Mouse (Mus musculus): ENCODE measurements around the gene Manba. TPM values are rescaled to one million over a fixed set of nuclear protein-coding genes. Genes with fewer than 3 reads are reported as not detected.

Gene Manba
- total and polyA plus RNA-seq, 3 experiments: 30.9 to 35.2 (median 31.5) TPM

DNA sequence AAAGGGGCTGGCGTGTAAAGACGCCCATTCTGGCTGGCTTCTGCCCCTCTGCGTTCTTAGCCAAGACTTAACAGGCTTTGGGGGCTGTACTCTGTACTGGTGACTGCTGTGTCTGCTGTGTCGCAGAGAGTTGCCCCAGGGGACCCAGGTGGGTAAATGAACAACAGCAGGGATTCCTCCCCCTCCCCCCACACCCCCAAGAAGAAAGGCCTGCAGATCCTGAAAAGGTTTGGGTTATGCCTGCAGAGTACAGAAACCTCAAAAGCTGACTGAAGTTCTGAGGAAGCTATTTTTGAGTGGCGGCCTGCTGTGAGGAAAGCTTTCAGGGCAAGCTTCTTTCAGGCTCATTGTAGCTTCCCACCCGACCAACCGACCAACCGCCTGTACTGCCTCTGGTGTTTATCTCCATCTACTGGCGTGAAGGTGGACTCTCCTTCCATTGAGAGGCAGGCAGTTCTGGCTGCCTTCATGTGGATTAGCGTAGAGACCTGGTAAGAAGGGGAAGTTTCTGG, 96.3 kb downstream of the Manba start (continued):
- TF ChIP-seq E2F4 (IDR thresholded peaks at IDR 0.05; ENCODE audit: insufficient replicate concordance, low read depth, low read length): no peak
- no peak; the same call in 1 of the 2 replicates for TF ChIP-seq CHD1 (IDR thresholded peaks at IDR 0.05; ENCODE audit: low read depth, low read length)
- TF ChIP-seq MEF2A (IDR thresholded peaks at IDR 0.05; ENCODE audit: borderline replicate concordance, low read depth, low read length): peak; percentile 49
- no peak for TF ChIP-seq KAT2A (IDR thresholded peaks at IDR 0.05; ENCODE audit: insufficient replicate concordance, low read length)
- no peak for TF ChIP-seq TBP (conservative IDR thresholded peaks at IDR 0.05; ENCODE audit: low read depth, low read length)
- TF ChIP-seq NRF1 (IDR thresholded peaks at IDR 0.05; ENCODE audit: low read depth, low read length): no peak
- TF ChIP-seq ZKSCAN1 (IDR thresholded peaks at IDR 0.05; ENCODE audit: borderline replicate concordance, low read depth, low read length): no peak

DNA sequence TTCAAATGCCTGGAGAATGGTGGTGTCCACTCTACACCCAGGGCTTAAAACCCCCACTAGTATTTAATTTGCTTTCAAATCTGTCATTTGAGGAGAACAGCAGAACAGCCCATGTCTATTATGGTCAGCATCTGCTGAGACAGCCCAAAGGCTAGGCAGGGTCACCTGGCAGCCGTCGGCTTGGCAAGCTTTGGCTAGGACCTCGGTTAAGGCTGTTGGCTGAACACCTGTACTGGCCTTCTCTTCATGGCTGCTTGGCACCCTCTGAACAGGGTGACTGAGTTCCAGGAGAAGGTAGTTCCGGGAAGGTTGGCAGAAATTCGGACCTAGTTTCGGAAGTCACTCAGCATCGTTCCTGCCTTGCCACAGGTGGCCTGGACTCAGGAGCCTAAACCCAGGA, 96.8 kb downstream of the Manba start:
- no peaks in the 10 kb centered on the region for H3K27me3 ChIP-seq (replicated peaks)
- peaks cover 27 to 38% of the 10 kb centered on the region in 2 experiments for H3K36me3 ChIP-seq (replicated peaks in 1 of 2; ENCODE audit: control insufficient read depth in 1 of 2, insufficient read depth in 1 of 2, low read length in 1 of 2)
- in situ Hi-C loops (cut with MboI; ENCODE audit: low pct_ligation_motif_present, low pct_unique_long_range_greater_than_20kb, low sequenced_read_pairs): loop anchor here (5.0 kb wide), 2 partner anchors 180 to 300 kb away; partner anchors contain the start of gene Bdh2
- H3K9me3 ChIP-seq (replicated peaks; ENCODE audit: low read length): peaks cover 2% of the 10 kb centered on the region
- peak overlapping the region; percentile 33; the same call in 1 of the 2 replicates for H3K4me2 ChIP-seq (ENCODE audit: insufficient read depth, low read depth, poor library complexity, severe bottlenecking)
- peak overlapping the region in 1 of 3 experiments; percentile 4 for H3K4me3 ChIP-seq (replicated peaks in 1 of 3; ENCODE audit: low read depth in 2 of 3, low read length in 2 of 3, poor library complexity in 1 of 3)
- no peak for DNase-seq (ENCODE audit: extremely low read depth)
- no peak overlapping the region for H3K27ac ChIP-seq (ENCODE audit: insufficient read depth, low read depth)
- H3K79me2 ChIP-seq (replicated peaks; ENCODE audit: control insufficient read depth, extremely low read depth, insufficient read depth, poor library complexity, severe bottlenecking): no peaks in the 10 kb centered on the region
- peak overlapping the region; percentile 14 for H3K9ac ChIP-seq (ENCODE audit: insufficient read depth, low read depth)
- dilution Hi-C loops (cut with MboI; ENCODE audit: extremely low pct_ligation_motif_present, extremely low pct_unique_long_range_greater_than_20kb, low sequenced_read_pairs): no loop called here
- TF ChIP-seq RCOR1 (conservative IDR thresholded peaks at IDR 0.05; ENCODE audit: low read depth, low read length) (0 out of 2 replicates have a peak, but pooled peaks have one; percentile 2), TCF12 (IDR thresholded peaks at IDR 0.05; ENCODE audit: low read depth, low read length) (no peak), MXI1 (IDR thresholded peaks at IDR 0.05; ENCODE audit: low read depth, low read length) (no peak), EP300 (IDR thresholded peaks at IDR 0.05; ENCODE audit: low read length) (0 out of 2 replicates have a peak, but pooled peaks have one; percentile 5), HCFC1 (IDR thresholded peaks at IDR 0.05; ENCODE audit: low read depth, low read length) (no peak), CHD2 (IDR thresholded peaks at IDR 0.05; ENCODE audit: low read length) (no peak), IRF4 (IDR thresholded peaks at IDR 0.05; ENCODE audit: low read depth, low read length) (peak; percentile 3; the same call in 1 of the 2 replicates), GABPA (IDR thresholded peaks at IDR 0.05; ENCODE audit: insufficient replicate concordance, low read depth, low read length) (no peak), KAT2A (IDR thresholded peaks at IDR 0.05; ENCODE audit: insufficient replicate concordance, low read length) (no peak)
- peaks cover 24 to 63% of the 10 kb centered on the region in 2 experiments for H3K4me1 ChIP-seq (ENCODE audit: control insufficient read depth in 1 of 2, insufficient read depth in 2 of 2)

- dilution Hi-C loops (cut with MboI; ENCODE audit: extremely low pct_ligation_motif_present, extremely low pct_unique_long_range_greater_than_20kb, low sequenced_read_pairs): no loop called here
- TF ChIP-seq MAX (IDR thresholded peaks at IDR 0.05; ENCODE audit: low read length): no peak
- 0 out of 2 replicates have a peak, but pooled peaks have one; percentile 27 for TF ChIP-seq SIN3A (IDR thresholded peaks at IDR 0.05; ENCODE audit: low read length)
- no peak for TF ChIP-seq MYC (IDR thresholded peaks at IDR 0.05; ENCODE audit: low read depth, low read length)
- TF ChIP-seq JUN (IDR thresholded peaks at IDR 0.05; ENCODE audit: insufficient read depth, low read depth, low read length): no peak
- TF ChIP-seq ZNF384 (IDR thresholded peaks at IDR 0.05; ENCODE audit: low read depth, low read length): no peak
- TF ChIP-seq ETS1 (conservative IDR thresholded peaks at IDR 0.05; ENCODE audit: low read depth, low read length): no peak
- TF ChIP-seq CTCF (conservative IDR thresholded peaks at IDR 0.05 in 1 of 2, IDR thresholded peaks at IDR 0.05 in 1 of 2; ENCODE audit: low read depth in 2 of 2, low read length in 2 of 2): no peak
- no peak for TF ChIP-seq ZKSCAN1 (IDR thresholded peaks at IDR 0.05; ENCODE audit: borderline replicate concordance, low read depth, low read length)
- TF ChIP-seq POLR2A (IDR thresholded peaks at IDR 0.05; ENCODE audit: low read depth, low read length): peak; percentile 38; the same call in 1 of the 2 replicates
- no peak for TF ChIP-seq ZC3H11A (IDR thresholded peaks at IDR 0.05; ENCODE audit: low read depth, low read length)
- TF ChIP-seq NELFE (IDR thresholded peaks at IDR 0.05; ENCODE audit: low read depth, low read length): no peak
- TF ChIP-seq MAZ (IDR thresholded peaks at IDR 0.05; ENCODE audit: low read depth, low read length): no peak
- TF ChIP-seq ELF1 (IDR thresholded peaks at IDR 0.05; ENCODE audit: low read depth, low read length): no peak
- no peak for TF ChIP-seq TBP (conservative IDR thresholded peaks at IDR 0.05; ENCODE audit: low read depth, low read length)
- no peak for TF ChIP-seq CHD2 (IDR thresholded peaks at IDR 0.05; ENCODE audit: low read length)
- Histone ChIP-seq H3K4me1 (ENCODE audit: control insufficient read depth in 1 of 2, insufficient read depth in 2 of 2) (peaks cover 16 to 47% of the 10 kb centered on the region in 2 experiments), H3K79me2 (replicated peaks; ENCODE audit: control insufficient read depth, extremely low read depth, insufficient read depth, poor library complexity, severe bottlenecking) (no peaks in the 10 kb centered on the region), H3K27me3 (replicated peaks) (no peaks in the 10 kb centered on the region), H3K36me3 (replicated peaks in 1 of 2; ENCODE audit: control insufficient read depth in 1 of 2, insufficient read depth in 1 of 2, low read length in 1 of 2) (peaks cover 58 to 70% of the 10 kb centered on the region in 2 experiments), H3K27ac (ENCODE audit: insufficient read depth, low read depth) (no peak overlapping the region; the same call in 1 of the 2 replicates), H3K9ac (ENCODE audit: insufficient read depth, low read depth) (no peak overlapping the region), H3K9me3 (replicated peaks; ENCODE audit: low read length) (no peaks in the 10 kb centered on the region), H3K4me2 (ENCODE audit: insufficient read depth, low read depth, poor library complexity, severe bottlenecking) (no peak overlapping the region), H3K4me3 (replicated peaks in 1 of 3; ENCODE audit: low read depth in 2 of 3, low read length in 2 of 3, poor library complexity in 1 of 3) (no peak overlapping the region)
- peak; percentile 62 for DNase-seq (ENCODE audit: extremely low read depth)
- in situ Hi-C loops (cut with MboI; ENCODE audit: low pct_ligation_motif_present, low pct_unique_long_range_greater_than_20kb, low sequenced_read_pairs): no loop called here
Measured at GRCm38 (mm10) chr3:135585482-135585881, 100.1 kb downstream of the Manba start.

Measured in CH12.LX (cell line).